In genomic region chr15:88937291-88937650, GRCm38 (mm10) we compare ENCODE assay signal across 30 mouse cellular contexts. TPM values are rescaled to one million over a fixed set of nuclear protein-coding genes. Genes with fewer than 3 reads are reported as not detected.
"Had no signal": no experiment of that assay in that cellular context is flagged by ENCODE, and none has a peak within 500 bp of the region (broad histone marks: within the 10 kb centered on the region; RNA-seq: fewer than 3 reads in every experiment).

No protein-coding gene starts in this region.

- H3K27me3 ChIP-seq: kidney, embryonic 15.5 days; limb, embryonic 13.5 days; liver, embryonic 12.5 days; liver, embryonic 15.5 days; lung, embryonic 15.5 days; midbrain, embryonic 12.5 days; midbrain, embryonic 15.5 days had no signal

- H3K9me3 ChIP-seq: kidney, embryonic 15.5 days; limb, embryonic 10.5 days; limb, embryonic 13.5 days; liver, embryonic 12.5 days; liver, embryonic 15.5 days; lung, embryonic 15.5 days; midbrain, embryonic 12.5 days; midbrain, embryonic 15.5 days had no signal

- H3K36me3 ChIP-seq: kidney, embryonic 15.5 days; limb, embryonic 10.5 days; limb, embryonic 13.5 days; liver, embryonic 12.5 days; liver, embryonic 15.5 days; lung, embryonic 15.5 days; midbrain, embryonic 12.5 days; midbrain, embryonic 15.5 days had no signal

- H3K27ac ChIP-seq: kidney, embryonic 15.5 days; limb, embryonic 10.5 days; limb, embryonic 13.5 days; liver, embryonic 12.5 days; liver, embryonic 15.5 days; lung, embryonic 15.5 days; midbrain, embryonic 12.5 days; midbrain, embryonic 15.5 days; stomach, postnatal 0 days had no signal

- ATAC-seq: liver, embryonic 12.5 days; midbrain, embryonic 15.5 days had no signal

- H3K4me3 ChIP-seq: kidney, embryonic 15.5 days; limb, embryonic 10.5 days; limb, embryonic 13.5 days; liver, embryonic 12.5 days; liver, embryonic 15.5 days; lung, embryonic 15.5 days; midbrain, embryonic 12.5 days; midbrain, embryonic 15.5 days had no signal

- H3K4me2 ChIP-seq: kidney, embryonic 15.5 days; limb, embryonic 13.5 days; liver, embryonic 12.5 days; liver, embryonic 15.5 days; lung, embryonic 15.5 days; midbrain, embryonic 12.5 days; midbrain, embryonic 15.5 days had no signal

- H3K4me1 ChIP-seq: kidney, embryonic 15.5 days; limb, embryonic 10.5 days; limb, embryonic 13.5 days; liver, embryonic 12.5 days; liver, embryonic 15.5 days; lung, embryonic 15.5 days; midbrain, embryonic 12.5 days; midbrain, embryonic 15.5 days had no signal

- DNase-seq: kidney, adult 11 months; kidney, adult 8-10 months; kidney, postnatal 10 days; kidney, postnatal 36 days; liver; lung, adult 18-20 months; lung, postnatal 36 days; right cerebral cortex, postnatal 25 days; spleen, adult 18-20 months; thymus, adult 2 months; thymus, postnatal 14 days; thymus, postnatal 4 days had no signal

RNA-seq across cellular contexts. Expression of gene Ttll8, which starts 16.9 kb away (rescaled TPM):
- total RNA-seq: megakaryocyte-erythroid progenitor cell, adult 5-6 weeks; monocyte, adult 5-6 weeks had no signal
- polyA plus RNA-seq: kidney, embryonic 15.5 days; limb, embryonic 10.5 days; limb, embryonic 13.5 days; liver, embryonic 12.5 days; liver, embryonic 15.5 days; lung, embryonic 15.5 days; midbrain, embryonic 12.5 days; neural tube, embryonic 11.5 days; stomach, embryonic 14.5 days; stomach, postnatal 0 days had no signal

RNA-seq across cellular contexts. Expression of gene Mlc1, which starts 41.5 kb away (rescaled TPM):
- total RNA-seq: megakaryocyte-erythroid progenitor cell, adult 5-6 weeks; monocyte, adult 5-6 weeks had no signal
- polyA plus RNA-seq: kidney, embryonic 15.5 days; limb, embryonic 10.5 days; liver, embryonic 12.5 days; liver, embryonic 15.5 days; stomach, embryonic 14.5 days; stomach, postnatal 0 days had no signal

RNA-seq across cellular contexts. Expression of gene Mov10l1, which starts 45.4 kb away (rescaled TPM):
- total RNA-seq: layer of hippocampus, adult 18-20 months; layer of hippocampus, postnatal 14 days; left cerebral cortex, adult 8-10 months; left cerebral cortex, postnatal 14 days; megakaryocyte-erythroid progenitor cell, adult 5-6 weeks; monocyte, adult 5-6 weeks had no signal
- polyA plus RNA-seq: limb, embryonic 13.5 days; liver, embryonic 12.5 days; liver, embryonic 15.5 days; midbrain, embryonic 12.5 days; midbrain, embryonic 15.5 days; neural tube, embryonic 11.5 days; neural tube, embryonic 14.5 days; stomach, embryonic 14.5 days; stomach, postnatal 0 days had no signal
